Mouse (Mus musculus) CH12.LX (cell line): Measurements from ENCODE around the gene Pnpo. TPM values are rescaled to one million over a fixed set of nuclear protein-coding genes. Genes with fewer than 3 reads are reported as not detected.

Experiments used
- DNase-seq: peaks from one replicate; pipeline ENCODE4 v3.0.0-alpha.2; 2013; ENCODE audit errors: extremely low read depth
- H3K27ac ChIP-seq: 2 replicates; pipeline ENCODE4 v1.5.1; 2012; ENCODE audit warnings: low read depth, mild to moderate bottlenecking, control low read depth, moderate library complexity; ENCODE audit not compliant: insufficient read depth
- H3K27me3 ChIP-seq: replicated peaks from 2 replicates; pipeline ENCODE3; 2012; ENCODE audit warnings: inconsistent platforms
- H3K36me3 ChIP-seq, 2 experiments: replicated peaks in 1 of 2; 2 replicates each; pipeline versions ENCODE3 to v1.6.1; 2012; ENCODE audit warnings: inconsistent platforms in 1 of 2, low read length in 1 of 2, mild to moderate bottlenecking in 1 of 2, mixed read lengths in 1 of 2, moderate library complexity in 1 of 2; ENCODE audit not compliant: control insufficient read depth in 1 of 2, insufficient read depth in 1 of 2
- H3K4me1 ChIP-seq, 2 experiments: 2 replicates each; pipeline ENCODE4 v1.6.1; 2012; ENCODE audit warnings: inconsistent platforms in 1 of 2, moderate library complexity in 1 of 2; ENCODE audit not compliant: insufficient read depth in 2 of 2, control insufficient read depth in 1 of 2
- H3K4me2 ChIP-seq: 2 replicates; pipeline ENCODE4 v1.6.1; 2012; ENCODE audit warnings: low read depth, mild to moderate bottlenecking, control low read depth; ENCODE audit not compliant: poor library complexity, insufficient read depth, severe bottlenecking
- H3K4me3 ChIP-seq, 3 experiments: fragments of 150-350 bp in 1 of 3; sonication (generic) in 1 of 3; replicated peaks in 1 of 3; 2 replicates each; pipeline versions ENCODE3 to v1.5.1; 2011 to 2012; ENCODE audit warnings: low read depth in 2 of 3, low read length in 2 of 3, mild to moderate bottlenecking in 2 of 3, moderate library complexity in 2 of 3, control low read depth in 1 of 3, improper control_type of control experiment in 1 of 3, inconsistent platforms in 1 of 3, mixed read lengths in 1 of 3; ENCODE audit not compliant: poor library complexity in 1 of 3
- H3K79me2 ChIP-seq: replicated peaks from 2 replicates; pipeline ENCODE4 v1.6.1; 2012; ENCODE audit warnings: mild to moderate bottlenecking, moderate library complexity; ENCODE audit not compliant: control insufficient read depth, poor library complexity, insufficient read depth, severe bottlenecking; ENCODE audit errors: extremely low read depth
- H3K9ac ChIP-seq: 2 replicates; pipeline ENCODE4 v1.6.1; 2012; ENCODE audit warnings: low read depth, mild to moderate bottlenecking, control low read depth, moderate library complexity; ENCODE audit not compliant: insufficient read depth
- H3K9me3 ChIP-seq: replicated peaks from 2 replicates; pipeline ENCODE3; 2012; ENCODE audit warnings: low read length, inconsistent platforms, mixed read lengths
- BHLHE40 ChIP-seq: IDR thresholded peaks from 2 replicates; pipeline ENCODE4 v1.6.1; 2011; ENCODE audit warnings: mild to moderate bottlenecking, low read depth, low read length, improper control_type of control experiment
- CHD1 ChIP-seq: IDR thresholded peaks from 2 replicates; pipeline ENCODE4 v1.6.1; 2012; ENCODE audit warnings: low read depth, low read length, improper control_type of control experiment, inconsistent platforms
- E2F4 ChIP-seq: IDR thresholded peaks from 2 replicates; pipeline ENCODE4 v1.6.1; 2011; ENCODE audit warnings: low read depth, low read length, improper control_type of control experiment; ENCODE audit not compliant: insufficient replicate concordance
- GABPA ChIP-seq: IDR thresholded peaks from 2 replicates; pipeline ENCODE4 v1.6.1; 2012; ENCODE audit warnings: low read depth, low read length, improper control_type of control experiment, inconsistent platforms; ENCODE audit not compliant: insufficient replicate concordance
- HCFC1 ChIP-seq: IDR thresholded peaks from 2 replicates; pipeline ENCODE4 v1.6.1; 2012; ENCODE audit warnings: low read depth, mild to moderate bottlenecking, inconsistent platforms, low read length, improper control_type of control experiment
- IRF4 ChIP-seq: IDR thresholded peaks from 2 replicates; pipeline ENCODE4 v1.6.1; 2014; ENCODE audit warnings: low read depth, mild to moderate bottlenecking, inconsistent platforms, low read length, improper control_type of control experiment
- JUND ChIP-seq: conservative IDR thresholded peaks from 2 replicates; pipeline ENCODE4 v1.6.1; 2011; ENCODE audit warnings: low read depth, low read length, improper control_type of control experiment
- MAFK ChIP-seq: IDR thresholded peaks from 2 replicates; pipeline ENCODE4 v1.6.1; 2011; ENCODE audit warnings: low read length, improper control_type of control experiment; ENCODE audit not compliant: insufficient replicate concordance
- MAX ChIP-seq: IDR thresholded peaks from 2 replicates; pipeline ENCODE4 v1.6.1; 2011; ENCODE audit warnings: low read length, improper control_type of control experiment
- MAZ ChIP-seq: IDR thresholded peaks from 2 replicates; pipeline ENCODE4 v1.6.1; 2012; ENCODE audit warnings: low read depth, mild to moderate bottlenecking, inconsistent platforms, low read length, improper control_type of control experiment, moderate library complexity
- MEF2A ChIP-seq: IDR thresholded peaks from 2 replicates; pipeline ENCODE4 v1.6.1; 2014; ENCODE audit warnings: low read depth, mild to moderate bottlenecking, inconsistent platforms, low read length, improper control_type of control experiment, borderline replicate concordance
- MXI1 ChIP-seq: IDR thresholded peaks from 2 replicates; pipeline ENCODE4 v1.6.1; 2011; ENCODE audit warnings: mild to moderate bottlenecking, low read depth, low read length, improper control_type of control experiment
- MYC ChIP-seq: IDR thresholded peaks from 2 replicates; pipeline ENCODE4 v1.6.1; 2011; ENCODE audit warnings: low read depth, mild to moderate bottlenecking, improper control_type of control experiment, low read length
- NELFE ChIP-seq: IDR thresholded peaks from 2 replicates; pipeline ENCODE4 v1.6.1; 2011; ENCODE audit warnings: low read depth, low read length, improper control_type of control experiment
- POLR2AphosphoS2 ChIP-seq: IDR thresholded peaks from 2 replicates; pipeline ENCODE4 v1.6.1; 2011; ENCODE audit warnings: low read depth, low read length, improper control_type of control experiment
- SIN3A ChIP-seq: IDR thresholded peaks from 2 replicates; pipeline ENCODE4 v1.6.1; 2012; ENCODE audit warnings: low read length, improper control_type of control experiment, inconsistent platforms
- TCF12 ChIP-seq: IDR thresholded peaks from 2 replicates; pipeline ENCODE4 v1.6.1; 2014; ENCODE audit warnings: low read depth, mild to moderate bottlenecking, inconsistent platforms, low read length, improper control_type of control experiment
- UBTF ChIP-seq: IDR thresholded peaks from 2 replicates; pipeline ENCODE4 v1.6.1; 2012; ENCODE audit warnings: low read depth, mild to moderate bottlenecking, inconsistent platforms, low read length, improper control_type of control experiment, moderate library complexity
- USF2 ChIP-seq: conservative IDR thresholded peaks from 2 replicates; pipeline ENCODE4 v1.6.1; 2011; ENCODE audit warnings: low read depth, low read length, improper control_type of control experiment
- ZKSCAN1 ChIP-seq: IDR thresholded peaks from 2 replicates; pipeline ENCODE4 v1.6.1; 2012; ENCODE audit warnings: low read depth, inconsistent platforms, low read length, improper control_type of control experiment, borderline replicate concordance
- ZMIZ1 ChIP-seq: IDR thresholded peaks from 2 replicates; pipeline ENCODE4 v1.6.1; 2012; ENCODE audit warnings: low read depth, mild to moderate bottlenecking, inconsistent platforms, low read length, improper control_type of control experiment
- ZNF384 ChIP-seq: IDR thresholded peaks from 2 replicates; pipeline ENCODE4 v1.6.1; 2012; ENCODE audit warnings: low read depth, low read length, improper control_type of control experiment, inconsistent platforms
- dilution Hi-C: fragments of 300-500 bp; cut with MboI; formaldehyde crosslinking; loops from 2 replicates; pipeline ENCODE4 v1.14.3; 2020; ENCODE audit warnings: low sequenced_read_pairs; ENCODE audit not compliant: extremely low pct_unique_long_range_greater_than_20kb, extremely low pct_ligation_motif_present
- in situ Hi-C: fragments of 300-500 bp; cut with MboI; formaldehyde crosslinking; loops from 3 replicates; pipeline ENCODE4 v1.14.3; 2019; ENCODE audit warnings: low sequenced_read_pairs, low pct_ligation_motif_present, low pct_unique_long_range_greater_than_20kb, mixed read lengths
- polyA plus RNA-seq: library from polyadenylated mRNA; unstranded; fragments of >175 nt; gene quantifications from 2 replicates; pipeline ENCODE4 v1.2.1, GENCODE M21; 2012; ENCODE audit warnings: low read depth; ENCODE audit not compliant: insufficient read length
- total RNA-seq, 2 experiments: library from RNA; depleted of rRNA; stranded (reverse); fragments of 300-350 nt in 1 of 2; fragments of >200 nt in 1 of 2; gene quantifications; 2 replicates each; pipeline ENCODE4 v1.2.3; 2012 to 2014

Gene Pnpo
- total and polyA plus RNA-seq, 3 experiments: 36.3 to 54.3 (median 38.5) TPM

- H3K4me1 ChIP-seq: peaks cover 18 to 54% of the 10 kb centered on the region in 2 experiments
- no peaks in the 10 kb centered on the region for H3K9me3 ChIP-seq
- in situ Hi-C loops (no loop called here), dilution Hi-C loops (no loop called here)
- no peak overlapping the region for H3K4me3 ChIP-seq
- H3K27ac ChIP-seq: no peak overlapping the region
- TF ChIP-seq MAFK (no peak), UBTF (no peak), MAX (no peak), HCFC1 (no peak), CHD1 (no peak), GABPA (no peak), NELFE (no peak), SIN3A (no peak), MXI1 (no peak), MAZ (no peak), MYC (no peak), BHLHE40 (no peak), USF2 (no peak)
- H3K79me2 ChIP-seq: peaks cover 50% of the 10 kb centered on the region
- no peaks in the 10 kb centered on the region for H3K27me3 ChIP-seq
- H3K36me3 ChIP-seq: peaks cover 0 to 32% of the 10 kb centered on the region in 2 experiments
- no peak for DNase-seq
- no peak overlapping the region for H3K9ac ChIP-seq
- H3K4me2 ChIP-seq: no peak overlapping the region
These were observed 31.0 kb upstream of the Pnpo start for GRCm38 (mm10) chr11:96974813-96975212.

DNA sequence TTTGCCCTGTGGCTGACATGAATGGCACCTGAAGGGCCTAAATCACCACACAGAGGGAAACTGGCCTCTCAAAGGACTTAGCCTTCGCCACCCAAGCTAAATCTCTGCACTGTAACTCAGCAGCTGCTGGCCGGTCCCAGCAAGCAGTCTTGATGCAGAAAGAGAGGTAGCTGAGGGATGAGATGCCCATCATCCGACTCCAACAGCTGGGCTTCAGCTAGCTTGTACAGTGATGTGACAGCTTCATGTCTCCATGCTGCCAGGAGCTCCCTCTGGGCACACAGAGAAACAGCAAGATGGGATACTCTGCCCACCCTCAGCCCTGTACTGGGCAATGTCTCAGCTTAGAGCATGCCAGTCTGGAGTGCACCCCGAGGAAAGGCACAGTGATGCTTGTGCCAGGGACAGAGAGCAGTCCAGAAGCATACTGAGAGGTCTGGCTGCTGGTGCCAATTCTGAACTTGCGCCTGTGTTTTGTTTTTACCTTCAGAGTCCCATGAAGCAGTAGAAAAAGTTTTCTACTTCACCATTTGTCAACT lies 29.7 kb upstream of the Pnpo start:
- DNase-seq: no peak
- in situ Hi-C loops (no loop called here), dilution Hi-C loops (no loop called here)
- no peak overlapping the region for H3K4me2 ChIP-seq
- peaks cover 17 to 59% of the 10 kb centered on the region in 2 experiments for H3K4me1 ChIP-seq
- no peak overlapping the region for H3K9ac ChIP-seq
- H3K79me2 ChIP-seq: peaks cover 50% of the 10 kb centered on the region
- H3K27ac ChIP-seq: no peak overlapping the region
- no peak for TF ChIP-seq ZNF384
- TF ChIP-seq MAX: no peak
- TF ChIP-seq JUND: no peak
- TF ChIP-seq NELFE: no peak
- TF ChIP-seq E2F4: no peak
- TF ChIP-seq MYC: no peak
- TF ChIP-seq MEF2A: no peak
- TF ChIP-seq ZKSCAN1: no peak
- no peak for TF ChIP-seq MAZ
- TF ChIP-seq UBTF: no peak
- no peak for TF ChIP-seq POLR2AphosphoS2
- TF ChIP-seq ZMIZ1: no peak
- TF ChIP-seq SIN3A: no peak
- no peak for TF ChIP-seq IRF4
- TF ChIP-seq TCF12: no peak
- H3K9me3 ChIP-seq: no peaks in the 10 kb centered on the region
- no peak overlapping the region for H3K4me3 ChIP-seq
- peaks cover 0 to 32% of the 10 kb centered on the region in 2 experiments for H3K36me3 ChIP-seq
- H3K27me3 ChIP-seq: no peaks in the 10 kb centered on the region
